ENCODE assay signal across 13 mouse cellular contexts in the genomic region with DNA sequence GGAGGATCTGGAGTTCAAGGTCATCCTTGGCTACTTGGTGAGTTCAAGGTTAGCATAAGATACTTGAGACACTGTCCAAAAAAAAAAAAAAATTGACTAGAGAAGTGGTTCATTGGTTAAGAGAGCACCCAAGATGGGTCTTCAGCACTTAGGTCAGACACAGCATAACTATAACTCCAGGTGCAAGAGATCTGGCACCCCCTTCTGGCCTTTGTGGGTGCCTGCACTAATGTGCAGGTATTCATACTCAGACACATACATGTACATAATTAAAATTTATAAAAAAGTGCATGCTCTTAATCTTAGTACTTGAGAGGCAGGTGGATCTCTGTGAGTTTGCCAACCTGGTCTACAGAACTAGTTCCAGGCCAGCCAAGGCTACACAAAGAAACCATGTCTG. TPM values are rescaled to one million over a fixed set of nuclear protein-coding genes. Genes with fewer than 3 reads are reported as not detected.
DNase-seq lines count a peak whose midpoint lies in the region; ATAC-seq and TF ChIP-seq lines count a peak whose summit lies in the region.
"Had no signal": no experiment of that assay in that cellular context is flagged by ENCODE, and none has a peak within 500 bp of the region (broad histone marks: within the 10 kb centered on the region; RNA-seq: fewer than 3 reads in every experiment).

No protein-coding gene starts in this region.

- no peak for ATAC-seq in forebrain, postnatal 0 days
- no peak for ATAC-seq in forebrain, embryonic 15.5 days (replicated peaks)
- no peak for ATAC-seq in lung, postnatal 0 days
- ATAC-seq in erythroblast, adult 5-6 weeks (replicated peaks; ENCODE audit: low FRiP score, poor library complexity, severe bottlenecking): peak; percentile 71; the same call in 1 of the 2 replicates

- no peak for DNase-seq in forebrain, postnatal 0 days
- no peak for DNase-seq in lung, postnatal 0 days (ENCODE audit: low spot score)
- no peak for DNase-seq in lung, postnatal 14 days
- peak; percentile 53 for DNase-seq in splenic B cell, adult 2 months (ENCODE audit: low read depth, low spot score)
- DNase-seq in hindbrain, embryonic 10.5 days (ENCODE audit: low spot score): no peak
- no peak for DNase-seq in MN1 (ENCODE audit: low spot score)
- DNase-seq: adrenal gland, postnatal 10 days; cerebellum, adult 9-11 months; gastrocnemius, postnatal 25 days had no signal

- 0 out of 2 replicates have a peak, but pooled peaks have one; percentile 15 for TF ChIP-seq CTCF in forebrain, postnatal 0 days (IDR thresholded peaks at IDR 0.05; ENCODE audit: low read depth)
- TF ChIP-seq CTCF in lung, postnatal 0 days (IDR thresholded peaks at IDR 0.05): peak; percentile 62

- H3K36me3 ChIP-seq in forebrain, postnatal 0 days (ENCODE audit: insufficient read depth): no peaks in the 10 kb centered on the region
- no peaks in the 10 kb centered on the region for H3K36me3 ChIP-seq in forebrain, embryonic 15.5 days
- no peaks in the 10 kb centered on the region for H3K36me3 ChIP-seq in lung, postnatal 0 days (ENCODE audit: insufficient read depth, low read length)
- no peaks in the 10 kb centered on the region for H3K36me3 ChIP-seq in splenic B cell, adult 2 months (ENCODE audit: control insufficient read depth, insufficient read depth, low read length, poor library complexity, severe bottlenecking)
- H3K36me3 ChIP-seq in hindbrain, embryonic 10.5 days: no peaks in the 10 kb centered on the region

- H3K9ac ChIP-seq in forebrain, postnatal 0 days: no peak overlapping the region
- no peak overlapping the region for H3K9ac ChIP-seq in forebrain, embryonic 15.5 days (replicated peaks)
- no peak overlapping the region for H3K9ac ChIP-seq in lung, postnatal 0 days (replicated peaks; ENCODE audit: low read depth)

- H3K9me3 ChIP-seq in forebrain, postnatal 0 days (ENCODE audit: low read length): 0 out of 2 replicates have a peak, but pooled peaks cover 7% of the 10 kb centered on the region
- no peaks in the 10 kb centered on the region for H3K9me3 ChIP-seq in forebrain, embryonic 15.5 days
- 0 out of 2 replicates have a peak, but pooled peaks cover 3% of the 10 kb centered on the region for H3K9me3 ChIP-seq in lung, postnatal 0 days (ENCODE audit: low read length)
- H3K9me3 ChIP-seq in hindbrain, embryonic 10.5 days: no peaks in the 10 kb centered on the region

- no peak overlapping the region for H3K4me3 ChIP-seq in forebrain, postnatal 0 days (ENCODE audit: low read depth, low read length)
- H3K4me3 ChIP-seq in forebrain, embryonic 15.5 days: no peak overlapping the region
- no peak overlapping the region for H3K4me3 ChIP-seq in lung, postnatal 0 days (ENCODE audit: low read depth, low read length)
- no peak overlapping the region for H3K4me3 ChIP-seq in hindbrain, embryonic 10.5 days
- H3K4me3 ChIP-seq: erythroblast, embryonic 14.5 days had no signal

- no peaks in the 10 kb centered on the region for H3K27me3 ChIP-seq in forebrain, postnatal 0 days (ENCODE audit: insufficient read depth, low read length)
- 0 out of 2 replicates have a peak, but pooled peaks cover 2% of the 10 kb centered on the region for H3K27me3 ChIP-seq in forebrain, embryonic 15.5 days
- no peaks in the 10 kb centered on the region for H3K27me3 ChIP-seq in lung, postnatal 0 days (replicated peaks; ENCODE audit: insufficient read depth, low read length)
- no peaks in the 10 kb centered on the region for H3K27me3 ChIP-seq in splenic B cell, adult 2 months (ENCODE audit: control insufficient read depth, insufficient read depth, low read length, poor library complexity, severe bottlenecking)
- no peaks in the 10 kb centered on the region for H3K27me3 ChIP-seq in hindbrain, embryonic 10.5 days (ENCODE audit: insufficient read depth, poor library complexity, severe bottlenecking)

- no peak overlapping the region for H3K4me2 ChIP-seq in forebrain, postnatal 0 days (ENCODE audit: low read depth)
- no peak overlapping the region for H3K4me2 ChIP-seq in forebrain, embryonic 15.5 days (replicated peaks)
- H3K4me2 ChIP-seq in lung, postnatal 0 days (replicated peaks; ENCODE audit: low read depth, low read length): no peak overlapping the region
- H3K4me2 ChIP-seq: midbrain, embryonic 11.5 days had no signal

- no peaks in the 10 kb centered on the region for H3K4me1 ChIP-seq in forebrain, postnatal 0 days (ENCODE audit: insufficient read depth)
- peaks cover 5% of the 10 kb centered on the region; the same call in 1 of the 2 replicates for H3K4me1 ChIP-seq in forebrain, embryonic 15.5 days
- no peaks in the 10 kb centered on the region for H3K4me1 ChIP-seq in lung, postnatal 0 days (ENCODE audit: insufficient read depth, low read depth, low read length)
- no peaks in the 10 kb centered on the region for H3K4me1 ChIP-seq in hindbrain, embryonic 10.5 days (replicated peaks)

- no peak overlapping the region for H3K27ac ChIP-seq in forebrain, postnatal 0 days (ENCODE audit: low read depth, low read length)
- H3K27ac ChIP-seq in forebrain, embryonic 15.5 days (replicated peaks): no peak overlapping the region
- H3K27ac ChIP-seq in lung, postnatal 0 days (ENCODE audit: low read length): no peak overlapping the region
- no peak overlapping the region for H3K27ac ChIP-seq in hindbrain, embryonic 10.5 days

- TF ChIP-seq EP300 in lung, postnatal 0 days (IDR thresholded peaks at IDR 0.05): no peak

RNA-seq across cellular contexts. Expression of a gene that starts 8.2 kb away (rescaled TPM):
- 29.4 and 42.5 TPM in 2 replicates for total RNA-seq in forebrain, postnatal 0 days (2014; rRNA removed)
- 20.5 and 31.2 TPM in 2 replicates for polyA plus RNA-seq in forebrain, postnatal 0 days (2015; fragmentation: Nextera tagmentation; extraction: Ambion mirVana)
- polyA plus RNA-seq in forebrain, embryonic 15.5 days (2015; fragmentation: Nextera tagmentation; extraction: Ambion mirVana): 31.1 and 32.3 TPM in 2 replicates
- 100 and 120 TPM in 2 replicates for polyA plus RNA-seq in lung, postnatal 0 days (2015; fragmentation: Nextera tagmentation; extraction: Ambion mirVana)
- total RNA-seq in erythroblast, adult 5-6 weeks (2015; ENCODE audit: low replicate concordance): 16.7 and 43.4 TPM in 2 replicates
- total RNA-seq in erythroblast, adult 5-6 weeks (2017; ENCODE audit: low replicate concordance): 37.8 and 51.4 TPM in 2 replicates
- 21.1 and 31.5 TPM in 2 replicates for polyA plus RNA-seq in hindbrain, embryonic 10.5 days (2016; fragmentation: Nextera tagmentation; extraction: Ambion mirVana)

RNA-seq across cellular contexts. Expression of a gene that starts 23.1 kb away (rescaled TPM):
- total RNA-seq in forebrain, postnatal 0 days (2014; rRNA removed): 14.8 and 22.7 TPM in 2 replicates
- polyA plus RNA-seq in forebrain, postnatal 0 days (2015; fragmentation: Nextera tagmentation; extraction: Ambion mirVana): 36.7 and 38.3 TPM in 2 replicates
- polyA plus RNA-seq in forebrain, embryonic 15.5 days (2015; fragmentation: Nextera tagmentation; extraction: Ambion mirVana): 29.4 and 30.1 TPM in 2 replicates
- 692 and 736 TPM in 2 replicates for polyA plus RNA-seq in lung, postnatal 0 days (2015; fragmentation: Nextera tagmentation; extraction: Ambion mirVana)
- total RNA-seq in erythroblast, adult 5-6 weeks (2015; ENCODE audit: low replicate concordance): 0.63 TPM in 1 of 2 replicates, not detected in the other
- 1.1 TPM in 1 of 2 replicates, not detected in the other for total RNA-seq in erythroblast, adult 5-6 weeks (2017; ENCODE audit: low replicate concordance)
- 18.2 and 21.4 TPM in 2 replicates for polyA plus RNA-seq in hindbrain, embryonic 10.5 days (2016; fragmentation: Nextera tagmentation; extraction: Ambion mirVana)

Comparison
In these comparisons a context has a peak if more than half of its experiments do, and no peak if none do; other contexts are left out.
1. RNA of a gene that starts 23.1 kb away (polyA plus RNA-seq): 692 to 736 TPM in lung, postnatal 0 days; 36.7 to 38.3 TPM in forebrain, postnatal 0 days, 29.4 to 30.1 TPM in forebrain, embryonic 15.5 days and 18.2 to 21.4 TPM in hindbrain, embryonic 10.5 days; every median in the first group is over 10 times any median in the second.